Mouse (Mus musculus) heart, embryonic 11.5 days (tissue): ENCODE data around the gene Hal. TPM values are rescaled to one million over a fixed set of nuclear protein-coding genes. Genes with fewer than 3 reads are reported as not detected.

Source experiments
- ATAC-seq: fragments of 200-750 bp; cut with Nextera tagmentation; replicated peaks from 2 replicates; pipeline ENCODE4 v1.8.0; 2017; ENCODE audit warnings: moderate library complexity; ENCODE audit not compliant: insufficient number of reproducible peaks, low FRiP score, low TSS enrichment
- H3K27ac ChIP-seq: fragments of 300-500 bp; sonication (generic); 2 replicates; pipeline ENCODE4 v1.5.1; 2014; ENCODE audit warnings: mild to moderate bottlenecking, low read depth, low read length
- H3K27me3 ChIP-seq: fragments of 300-500 bp; sonication (generic); 2 replicates; pipeline ENCODE4 v1.6.1; 2014; ENCODE audit warnings: mild to moderate bottlenecking, low read length, mixed read lengths; ENCODE audit not compliant: control insufficient read depth, insufficient read depth
- H3K36me3 ChIP-seq: fragments of 300-500 bp; sonication (generic); 2 replicates; pipeline ENCODE4 v1.6.1; 2014; ENCODE audit warnings: mild to moderate bottlenecking, low read length, moderate library complexity, mixed read lengths; ENCODE audit not compliant: control insufficient read depth, insufficient read depth
- H3K4me1 ChIP-seq: fragments of 300-500 bp; sonication (generic); 2 replicates; pipeline ENCODE4 v1.6.1; 2014; ENCODE audit warnings: low read length; ENCODE audit not compliant: control insufficient read depth, insufficient read depth
- H3K4me2 ChIP-seq: fragments of 300-500 bp; sonication (generic); 2 replicates; pipeline ENCODE4 v1.6.1; 2014; ENCODE audit warnings: mild to moderate bottlenecking, moderate library complexity
- H3K4me3 ChIP-seq: fragments of 300-500 bp; sonication (generic); 2 replicates; pipeline ENCODE4 v1.5.1; 2014; ENCODE audit warnings: low read depth, low read length
- H3K9ac ChIP-seq: fragments of 300-500 bp; sonication (generic); 2 replicates; pipeline ENCODE4 v1.6.1; 2014; ENCODE audit warnings: mild to moderate bottlenecking, low read depth, low read length, moderate library complexity
- H3K9me3 ChIP-seq: fragments of 300-500 bp; sonication (generic); replicated peaks from 2 replicates; pipeline ENCODE4 v1.6.1; 2016; ENCODE audit warnings: low read length; ENCODE audit not compliant: control insufficient read depth
- WGBS: fragments of 180-500 bp; shearing (Covaris S2); extraction: QIAGEN DNeasy Blood & Tissue Kit; methylation state at CpG from one replicate; pipeline ENCODE4 v1.1.7; 2014; ENCODE audit not compliant: insufficient replicate concordance; 5-methylcytosine and 5-hydroxymethylcytosine counted together
- polyA plus RNA-seq: library from polyadenylated mRNA; unstranded; fragments of >200 nt; fragmentation: Nextera tagmentation; extraction: Ambion mirVana; gene quantifications from 2 replicates; pipeline ENCODE4 v1.2.1, GENCODE M21; 2014

Hal gene
- polyA plus RNA-seq = not detected in 2 replicates

DNA sequence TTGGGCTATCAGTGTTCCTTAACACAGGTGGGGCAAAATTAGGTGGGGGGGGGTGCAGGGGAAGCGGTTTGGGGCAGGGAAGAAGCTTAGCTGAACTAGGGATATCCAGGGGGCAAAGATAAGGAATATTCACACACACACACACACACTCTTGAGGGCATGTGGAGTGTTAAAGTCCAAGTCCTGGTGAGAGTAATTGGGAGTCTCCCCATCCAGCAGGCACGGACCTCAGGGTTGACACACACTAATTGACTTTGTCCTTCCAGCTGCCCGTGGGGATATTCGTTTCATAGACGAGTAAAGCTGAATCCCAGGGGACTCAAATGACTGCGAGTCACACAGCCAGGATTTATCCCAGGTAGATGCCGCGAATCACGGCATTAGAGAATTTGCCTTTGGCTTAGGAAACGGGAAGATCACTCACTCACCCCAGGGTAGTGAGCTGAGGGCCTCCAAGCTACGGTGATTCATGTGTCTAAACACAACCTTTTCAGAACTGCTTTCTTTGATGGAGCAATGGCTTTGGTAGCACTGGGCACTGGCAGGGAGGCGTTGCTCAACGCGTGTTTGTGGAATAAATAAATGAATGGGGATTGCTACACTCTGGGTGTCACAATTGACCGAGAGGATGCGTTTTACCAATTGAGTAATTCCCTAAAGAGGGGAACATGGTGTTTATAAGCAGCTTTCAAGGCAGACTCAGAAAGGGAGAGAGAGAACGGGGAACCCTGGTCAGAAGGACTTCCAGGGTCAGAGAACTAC, at the start of gene Hal:
Gene Hal, plus strand, starts transcription at position 703 of the 762 bp plus-strand sequence.
- no peak within 1 kb of the TSS; the same call in 1 of the 2 replicates for H3K9ac ChIP-seq

GRCm38 (mm10) chr10:93441501-93441900, 47.1 kb upstream of the Hal start:
- no peaks in the 10 kb centered on the region for H3K27me3 ChIP-seq
- no peaks in the 10 kb centered on the region for H3K9me3 ChIP-seq
- no peaks in the 10 kb centered on the region for H3K36me3 ChIP-seq
- no peak overlapping the region for H3K4me3 ChIP-seq
- 39% methylated on average over 6 of the region's 6 CpGs for WGBS
- no peak for ATAC-seq
- H3K4me1 ChIP-seq = peaks cover 56% of the 10 kb centered on the region
- H3K4me2 ChIP-seq = no peak overlapping the region
- H3K9ac ChIP-seq = no peak overlapping the region
- H3K27ac ChIP-seq = peak overlapping the region; percentile 72

More for the DNA sequence above, at the start of gene Hal:
- Histone ChIP-seq H3K36me3 (peaks cover 3% of the 10 kb centered on the region; the same call in 1 of the 2 replicates), H3K4me2 (no peak within 1 kb of the TSS), H3K4me3 (no peak within 1 kb of the TSS), H3K27ac (no peak within 1 kb of the TSS), H3K27me3 (peaks cover 2% of the 10 kb centered on the region; the same call in 1 of the 2 replicates), H3K9me3 (no peaks in the 10 kb centered on the region), H3K4me1 (no peaks in the 10 kb centered on the region)
- 68% methylated on average over 17 of the region's 17 CpGs for WGBS
- ATAC-seq = no peak

DNA sequence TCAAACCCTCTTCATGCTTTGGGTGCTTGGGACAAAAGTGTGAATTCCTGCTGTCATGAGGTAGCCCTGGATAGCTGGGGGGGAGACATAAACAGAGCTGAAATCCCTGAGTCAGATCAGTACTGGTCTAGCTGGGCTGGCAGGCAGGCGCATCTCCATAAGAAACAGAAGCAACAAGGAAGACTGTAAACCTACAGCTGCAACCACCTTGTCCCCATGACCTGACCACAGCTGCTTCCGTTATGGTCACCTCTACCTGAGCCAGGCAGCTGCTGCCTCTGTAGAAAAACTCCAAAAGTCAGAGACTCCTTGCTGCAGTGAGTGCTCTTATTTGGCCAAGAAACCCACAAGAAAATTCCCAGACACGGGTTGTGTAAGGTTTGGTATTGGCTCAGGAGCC, 46.4 kb upstream of the Hal start:
- H3K27ac ChIP-seq = peak overlapping the region; percentile 72
- H3K36me3 ChIP-seq = no peaks in the 10 kb centered on the region
- H3K27me3 ChIP-seq = no peaks in the 10 kb centered on the region
- peaks cover 55% of the 10 kb centered on the region for H3K4me1 ChIP-seq
- H3K4me3 ChIP-seq = no peak overlapping the region
- ATAC-seq = no peak
- H3K4me2 ChIP-seq = no peak overlapping the region
- H3K9me3 ChIP-seq = no peaks in the 10 kb centered on the region
- 60% methylated on average over 3 of the region's 3 CpGs for WGBS
- no peak overlapping the region for H3K9ac ChIP-seq

DNA sequence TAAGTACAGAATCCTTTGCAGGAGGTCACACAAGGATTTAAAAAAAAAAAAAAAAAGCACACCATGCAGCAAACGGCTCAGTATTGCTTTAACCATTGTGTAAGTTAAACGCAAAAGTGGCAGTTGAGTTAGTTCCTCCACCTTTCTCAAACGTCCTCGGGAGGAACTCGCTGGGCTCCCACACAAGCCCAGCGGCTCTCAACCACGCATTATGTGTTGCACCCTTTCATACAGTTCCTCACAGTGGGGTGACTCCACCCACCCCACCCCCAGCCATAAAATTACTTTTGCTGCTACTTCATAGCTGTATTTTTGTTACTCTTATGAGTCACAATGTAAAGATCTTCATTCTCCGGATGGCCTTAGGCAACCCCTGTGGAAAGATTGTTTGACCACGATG, 44.2 kb upstream of the Hal start:
- no peak overlapping the region for H3K4me3 ChIP-seq
- H3K9me3 ChIP-seq = no peaks in the 10 kb centered on the region
- H3K27ac ChIP-seq = peak overlapping the region; percentile 64
- ATAC-seq = no peak
- no peaks in the 10 kb centered on the region for H3K36me3 ChIP-seq
- peaks cover 58% of the 10 kb centered on the region for H3K4me1 ChIP-seq
- WGBS = 77% methylated on average over 9 of the region's 9 CpGs
- no peaks in the 10 kb centered on the region for H3K27me3 ChIP-seq
- H3K4me2 ChIP-seq = peak overlapping the region; percentile 9; the same call in 1 of the 2 replicates
- H3K9ac ChIP-seq = peak overlapping the region; percentile 35; the same call in 1 of the 2 replicates

GRCm38 (mm10) chr10:93447398-93447797, 41.2 kb upstream of the Hal start:
- Histone ChIP-seq H3K9me3 (0 out of 2 replicates have a peak, but pooled peaks cover 2% of the 10 kb centered on the region), H3K9ac (no peak overlapping the region), H3K4me2 (peak overlapping the region; percentile 48), H3K27me3 (no peaks in the 10 kb centered on the region), H3K27ac (peak overlapping the region; percentile 92), H3K4me3 (no peak overlapping the region), H3K36me3 (no peaks in the 10 kb centered on the region), H3K4me1 (peaks cover 47% of the 10 kb centered on the region)
- ATAC-seq = peak; percentile 77
- WGBS = 8% methylated on average over 10 of the region's 10 CpGs

DNA sequence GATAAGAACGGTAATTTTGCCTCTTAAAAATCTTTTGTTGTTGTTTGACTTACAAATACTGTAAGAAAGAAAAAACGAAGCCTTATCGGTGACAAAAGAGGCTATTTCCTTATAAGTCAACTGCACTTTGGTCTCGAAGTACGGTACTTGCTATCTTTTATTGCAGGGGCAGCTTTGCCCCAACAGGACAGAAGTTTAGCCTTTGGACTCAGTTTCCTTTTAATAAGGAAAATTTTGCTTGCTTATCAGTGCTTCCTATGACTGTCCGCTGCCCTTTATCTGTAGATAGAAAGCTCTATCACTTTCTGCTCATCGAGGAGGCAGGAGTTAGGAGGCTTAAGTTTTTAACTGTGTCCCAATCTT, 33.9 kb upstream of the Hal start:
- ATAC-seq = no peak
- WGBS = 17% methylated on average over 7 of the region's 7 CpGs
- no peaks in the 10 kb centered on the region for H3K36me3 ChIP-seq
- H3K27ac ChIP-seq = peak overlapping the region; percentile 41; the same call in 1 of the 2 replicates
- peak overlapping the region; percentile 86 for H3K4me2 ChIP-seq
- H3K27me3 ChIP-seq = no peaks in the 10 kb centered on the region
- 0 out of 2 replicates have a peak, but pooled peaks cover 2% of the 10 kb centered on the region for H3K9me3 ChIP-seq
- H3K9ac ChIP-seq = peak overlapping the region; percentile 70
- H3K4me3 ChIP-seq = peak overlapping the region; percentile 95
- peaks cover 13% of the 10 kb centered on the region for H3K4me1 ChIP-seq

DNA sequence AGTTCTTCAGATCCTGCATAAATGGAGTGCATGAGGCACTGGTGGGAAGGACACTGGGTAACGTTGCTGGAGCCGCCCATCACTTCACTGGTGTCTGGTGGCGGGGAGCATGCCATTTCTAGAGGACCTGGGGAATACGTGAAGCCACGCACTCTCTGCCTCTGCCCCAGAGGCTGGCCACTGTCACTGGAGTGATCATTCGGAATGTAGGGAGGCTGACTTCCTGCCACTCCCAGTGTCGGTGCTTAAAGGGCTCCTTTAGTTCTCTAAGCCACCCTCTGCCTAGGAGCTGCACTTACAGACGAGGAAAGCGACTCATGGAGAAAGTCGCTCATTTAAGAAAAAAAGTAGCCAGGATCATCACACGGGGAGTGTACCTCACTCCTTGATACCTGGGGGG, 28.5 kb upstream of the Hal start:
- H3K9me3 ChIP-seq = no peaks in the 10 kb centered on the region
- no peak overlapping the region for H3K9ac ChIP-seq
- peaks cover 20% of the 10 kb centered on the region for H3K36me3 ChIP-seq
- H3K27ac ChIP-seq = no peak overlapping the region
- H3K4me3 ChIP-seq = no peak overlapping the region
- no peak overlapping the region for H3K4me2 ChIP-seq
- ATAC-seq = no peak
- H3K4me1 ChIP-seq = peaks cover 9% of the 10 kb centered on the region
- 76% methylated on average over 11 of the region's 11 CpGs for WGBS
- H3K27me3 ChIP-seq = no peaks in the 10 kb centered on the region

DNA sequence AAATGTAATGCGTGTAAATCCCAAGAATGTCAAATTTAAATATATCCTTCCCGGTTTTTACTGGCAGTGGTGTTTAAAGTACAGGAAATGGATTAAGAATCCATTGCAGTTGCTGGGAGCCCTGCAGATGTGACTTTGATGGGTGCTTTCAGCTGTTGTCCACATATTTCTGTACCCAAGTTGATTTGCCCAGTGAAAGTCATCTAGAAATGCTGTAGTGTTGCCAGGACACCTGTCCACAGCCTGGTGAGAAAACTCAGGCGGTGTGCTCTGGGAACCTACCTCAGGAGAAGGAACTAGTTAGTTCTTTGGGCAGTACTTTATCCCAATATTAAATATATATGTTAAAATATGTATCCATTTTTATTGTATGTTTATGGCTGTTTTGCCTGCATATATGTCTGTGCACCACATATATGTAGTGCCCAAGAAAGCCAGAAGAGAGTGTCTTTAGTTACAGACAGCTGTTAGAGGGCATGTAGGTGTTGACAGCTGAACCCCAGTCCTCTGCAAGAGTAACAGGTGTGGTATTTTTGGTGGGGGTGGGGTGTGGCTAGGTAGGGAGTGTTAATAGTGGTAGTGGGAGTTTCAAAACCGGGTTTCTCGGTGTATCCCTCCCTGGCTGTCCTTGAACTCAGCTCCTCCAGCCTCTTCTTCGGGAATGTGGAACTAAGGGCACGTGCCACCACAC, 25.7 kb upstream of the Hal start:
- H3K9ac ChIP-seq = no peak overlapping the region
- no peak for ATAC-seq
- no peaks in the 10 kb centered on the region for H3K4me1 ChIP-seq
- no peak overlapping the region for H3K4me2 ChIP-seq
- peaks cover 42% of the 10 kb centered on the region for H3K36me3 ChIP-seq
- no peaks in the 10 kb centered on the region for H3K9me3 ChIP-seq
- WGBS = 86% methylated on average over 7 of the region's 7 CpGs
- H3K27ac ChIP-seq = no peak overlapping the region
- H3K4me3 ChIP-seq = no peak overlapping the region
- no peaks in the 10 kb centered on the region for H3K27me3 ChIP-seq
